ENCODE assay signal across 30 mouse cellular contexts in the genomic region with DNA sequence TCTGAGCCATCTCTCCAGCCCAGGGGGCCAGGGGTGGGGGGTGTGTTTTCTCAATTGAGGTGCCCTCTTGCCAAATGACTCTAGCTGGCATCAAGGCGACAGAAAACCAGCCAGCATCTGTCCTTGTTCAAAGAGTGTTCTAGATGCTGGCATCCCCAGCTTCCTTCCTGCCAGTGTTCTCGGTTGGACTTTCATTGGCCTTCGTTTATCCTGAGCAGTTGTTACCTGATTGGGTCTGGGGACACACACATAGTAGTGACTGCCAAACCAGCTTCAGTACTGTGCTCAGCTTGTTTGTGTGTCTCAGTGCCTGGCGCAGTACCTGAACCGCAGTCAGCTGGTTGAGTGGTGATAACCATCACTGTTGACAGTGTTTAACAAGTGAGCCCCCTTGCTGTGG. TPM values are rescaled to one million over a fixed set of nuclear protein-coding genes. Genes with fewer than 3 reads are reported as not detected.
DNase-seq lines count a peak whose midpoint lies in the region; ATAC-seq and TF ChIP-seq lines count a peak whose summit lies in the region.
"Had no signal": no experiment of that assay in that cellular context is flagged by ENCODE, and none has a peak within 500 bp of the region (broad histone marks: within the 10 kb centered on the region; RNA-seq: fewer than 3 reads in every experiment).

No protein-coding gene starts in this region.

- 0 out of 2 replicates have a peak, but pooled peaks have one; percentile 2 for ATAC-seq in hindbrain, postnatal 0 days
- ATAC-seq in hindbrain, embryonic 12.5 days (ENCODE audit: low FRiP score) = no peak
- ATAC-seq in midbrain, embryonic 11.5 days (ENCODE audit: low FRiP score) = no peak
- ATAC-seq: activated CD4-positive, CD25-positive, alpha-beta regulatory T cell, adult 4 months; forebrain, embryonic 14.5 days; hindbrain, embryonic 16.5 days; intestine, embryonic 16.5 days; midbrain, embryonic 15.5 days had no signal

- no peaks in the 10 kb centered on the region for H3K4me1 ChIP-seq in hindbrain, postnatal 0 days (ENCODE audit: insufficient read depth, low read length)
- H3K4me1 ChIP-seq in hindbrain, embryonic 12.5 days = 0 out of 2 replicates have a peak, but pooled peaks cover 3% of the 10 kb centered on the region
- H3K4me1 ChIP-seq in midbrain, embryonic 11.5 days (ENCODE audit: control insufficient read depth, insufficient read depth, low read length) = no peaks in the 10 kb centered on the region
- H3K4me1 ChIP-seq in midbrain, embryonic 10.5 days = peaks cover 15% of the 10 kb centered on the region; the same call in 1 of the 2 replicates
- H3K4me1 ChIP-seq: midbrain, embryonic 15.5 days; neural tube, embryonic 12.5 days had no signal

- H3K4me2 ChIP-seq in hindbrain, postnatal 0 days (ENCODE audit: low read depth, low read length) = no peak overlapping the region
- no peak overlapping the region for H3K4me2 ChIP-seq in hindbrain, embryonic 12.5 days (replicated peaks)
- no peak overlapping the region for H3K4me2 ChIP-seq in midbrain, embryonic 11.5 days
- H3K4me2 ChIP-seq: embryonic facial prominence, embryonic 15.5 days; liver, embryonic 12.5 days; lung, embryonic 14.5 days; midbrain, embryonic 15.5 days; neural tube, embryonic 12.5 days had no signal

- 83% methylated on average over 5 of the region's 5 CpGs for WGBS in hindbrain, postnatal 0 days
- 89% methylated on average over 5 of the region's 5 CpGs for WGBS in hindbrain, embryonic 12.5 days
- 88% methylated on average over 5 of the region's 5 CpGs for WGBS in midbrain, embryonic 11.5 days
- WGBS in midbrain, embryonic 10.5 days = 95% methylated on average over 5 of the region's 5 CpGs

- no peaks in the 10 kb centered on the region for H3K9me3 ChIP-seq in hindbrain, postnatal 0 days (ENCODE audit: low read length)
- no peaks in the 10 kb centered on the region for H3K9me3 ChIP-seq in hindbrain, embryonic 12.5 days (replicated peaks)
- no peaks in the 10 kb centered on the region for H3K9me3 ChIP-seq in midbrain, embryonic 11.5 days (ENCODE audit: control insufficient read depth, low read length)
- H3K9me3 ChIP-seq in midbrain, embryonic 10.5 days (replicated peaks) = no peaks in the 10 kb centered on the region
- H3K9me3 ChIP-seq: embryonic facial prominence, embryonic 15.5 days; liver, embryonic 12.5 days; megakaryocyte, embryonic 14.5 days; midbrain, embryonic 15.5 days; neural tube, embryonic 12.5 days had no signal

- DNase-seq in adrenal gland, postnatal 14 days = peak; percentile 35
- DNase-seq in adrenal gland, adult 8-10 months = no peak
- DNase-seq in hindbrain, postnatal 0 days (ENCODE audit: low spot score) = no peak
- peak; percentile 44 for DNase-seq in midbrain, embryonic 11.5 days (ENCODE audit: low spot score, missing footprints)
- DNase-seq in midbrain, embryonic 10.5 days (ENCODE audit: low spot score) = no peak
- DNase-seq in frontal cortex, postnatal 36 days (ENCODE audit: low spot score in 2 of 2) = no peak
- no peak for DNase-seq in layer of hippocampus, adult 2 months (ENCODE audit: low spot score in 2 of 2)
- DNase-seq: adrenal gland, postnatal 10 days; cerebellum, adult 8-10 months; cerebellum, postnatal 36 days; layer of hippocampus, postnatal 36 days; right cerebral cortex, postnatal 14 days; spleen, adult 18-20 months; thymus, postnatal 14 days had no signal

- no peaks in the 10 kb centered on the region for H3K36me3 ChIP-seq in hindbrain, postnatal 0 days (ENCODE audit: insufficient read depth, low read length)
- no peaks in the 10 kb centered on the region for H3K36me3 ChIP-seq in hindbrain, embryonic 12.5 days
- H3K36me3 ChIP-seq in midbrain, embryonic 11.5 days (ENCODE audit: control insufficient read depth, insufficient read depth, low read length) = no peaks in the 10 kb centered on the region
- no peaks in the 10 kb centered on the region for H3K36me3 ChIP-seq in midbrain, embryonic 10.5 days
- H3K36me3 ChIP-seq: embryonic facial prominence, embryonic 15.5 days; liver, embryonic 12.5 days; midbrain, embryonic 15.5 days; neural tube, embryonic 12.5 days had no signal

- no peaks in the 10 kb centered on the region for H3K27me3 ChIP-seq in hindbrain, postnatal 0 days (ENCODE audit: insufficient read depth, low read length)
- H3K27me3 ChIP-seq in hindbrain, embryonic 12.5 days = peaks cover 7% of the 10 kb centered on the region
- H3K27me3 ChIP-seq in midbrain, embryonic 11.5 days (ENCODE audit: control insufficient read depth, insufficient read depth, low read length) = peaks cover 2% of the 10 kb centered on the region; the same call in 1 of the 2 replicates
- H3K27me3 ChIP-seq in midbrain, embryonic 10.5 days (ENCODE audit: low read depth, poor library complexity, severe bottlenecking) = peaks cover 16% of the 10 kb centered on the region

- no peak overlapping the region for H3K4me3 ChIP-seq in hindbrain, postnatal 0 days (ENCODE audit: low read length)
- H3K4me3 ChIP-seq in hindbrain, embryonic 12.5 days = no peak overlapping the region
- no peak overlapping the region for H3K4me3 ChIP-seq in midbrain, embryonic 11.5 days (ENCODE audit: low read depth, low read length)
- no peak overlapping the region for H3K4me3 ChIP-seq in midbrain, embryonic 10.5 days
- H3K4me3 ChIP-seq in layer of hippocampus, adult 2 months = no peak overlapping the region
- H3K4me3 ChIP-seq: embryonic facial prominence, embryonic 15.5 days; liver, embryonic 12.5 days; megakaryocyte, embryonic 14.5 days; midbrain, embryonic 15.5 days; neural tube, embryonic 12.5 days had no signal

- TF ChIP-seq CTCF in hindbrain, postnatal 0 days (IDR thresholded peaks at IDR 0.05; ENCODE audit: low read depth) = no peak
- TF ChIP-seq CTCF in layer of hippocampus, adult 2 months (conservative IDR thresholded peaks at IDR 0.05) = no peak

- H3K9ac ChIP-seq in hindbrain, postnatal 0 days (replicated peaks; ENCODE audit: low read length) = no peak overlapping the region
- no peak overlapping the region for H3K9ac ChIP-seq in hindbrain, embryonic 12.5 days
- no peak overlapping the region for H3K9ac ChIP-seq in midbrain, embryonic 11.5 days (ENCODE audit: low read length)
- H3K9ac ChIP-seq: embryonic facial prominence, embryonic 15.5 days; liver, embryonic 12.5 days; lung, embryonic 14.5 days; midbrain, embryonic 15.5 days; neural tube, embryonic 12.5 days had no signal

- no peak overlapping the region for H3K27ac ChIP-seq in hindbrain, postnatal 0 days
- H3K27ac ChIP-seq in hindbrain, embryonic 12.5 days = no peak overlapping the region
- no peak overlapping the region for H3K27ac ChIP-seq in midbrain, embryonic 11.5 days (ENCODE audit: low read depth, low read length)
- H3K27ac ChIP-seq in midbrain, embryonic 10.5 days (replicated peaks) = no peak overlapping the region
- H3K27ac ChIP-seq in layer of hippocampus, adult 2 months = no peak overlapping the region
- H3K27ac ChIP-seq: embryonic facial prominence, embryonic 15.5 days; liver, embryonic 12.5 days; midbrain, embryonic 15.5 days; neural tube, embryonic 12.5 days had no signal

RNA-seq across cellular contexts. Expression of gene Cxcl10, which starts 37.4 kb away (rescaled TPM):
- 0.52 and 3.2 TPM in 2 replicates for total RNA-seq in adrenal gland, postnatal 14 days (2021)
- 1 to 10 TPM in 2 of 4 experiments, under 1 TPM in 2; 0.35 to 2.1 (median 1.1) TPM for total RNA-seq in adrenal gland, adult 8-10 months (2022)
- not detected in 2 replicates for total RNA-seq in hindbrain, postnatal 0 days (2014; rRNA removed)
- 0.54 and 0.80 TPM in 2 replicates for polyA plus RNA-seq in hindbrain, postnatal 0 days (2015; fragmentation: Nextera tagmentation; extraction: Ambion mirVana)
- 0.26 and 0.50 TPM in 2 replicates for polyA plus RNA-seq in hindbrain, embryonic 12.5 days (2016; fragmentation: Nextera tagmentation; extraction: Ambion mirVana)
- polyA plus RNA-seq in midbrain, embryonic 11.5 days (2014; fragmentation: Nextera tagmentation; extraction: Ambion mirVana) = 0.33 and 0.54 TPM in 2 replicates
- polyA plus RNA-seq in midbrain, embryonic 10.5 days (2016; fragmentation: Nextera tagmentation; extraction: Ambion mirVana) = 0.17 and 0.36 TPM in 2 replicates
- not detected for total RNA-seq in layer of hippocampus, adult 2 months (2021)
- total RNA-seq: layer of hippocampus, adult 18-20 months; layer of hippocampus, postnatal 36 days; left cerebral cortex, postnatal 10 days had no signal
- polyA plus RNA-seq: lung, embryonic 14.5 days had no signal

RNA-seq across cellular contexts. Expression of gene Nup54, which starts 48.9 kb away (rescaled TPM):
- total RNA-seq in adrenal gland, postnatal 14 days (2021) = 37.2 and 42.1 TPM in 2 replicates
- 10 to 100 TPM; 23.5 to 36.6 (median 26.6) TPM for total RNA-seq in adrenal gland, adult 8-10 months (2022)
- total RNA-seq in hindbrain, postnatal 0 days (2014; rRNA removed) = 72.6 and 90.2 TPM in 2 replicates
- polyA plus RNA-seq in hindbrain, postnatal 0 days (2015; fragmentation: Nextera tagmentation; extraction: Ambion mirVana) = 41.3 and 42.3 TPM in 2 replicates
- 46.2 and 59.8 TPM in 2 replicates for polyA plus RNA-seq in hindbrain, embryonic 12.5 days (2016; fragmentation: Nextera tagmentation; extraction: Ambion mirVana)
- polyA plus RNA-seq in midbrain, embryonic 11.5 days (2014; fragmentation: Nextera tagmentation; extraction: Ambion mirVana) = 65.6 and 67.1 TPM in 2 replicates
- polyA plus RNA-seq in midbrain, embryonic 10.5 days (2016; fragmentation: Nextera tagmentation; extraction: Ambion mirVana) = 63.4 and 70.0 TPM in 2 replicates
- 10 to 100 TPM; 32.1 to 32.2 TPM for total RNA-seq in layer of hippocampus, adult 2 months (2021)

RNA-seq across cellular contexts. Expression of gene Art3, which starts 54.5 kb away (rescaled TPM):
- total RNA-seq in adrenal gland, postnatal 14 days (2021) = 91.5 and 131 TPM in 2 replicates
- 10 to 100 TPM; 38.9 to 87.1 (median 64.7) TPM for total RNA-seq in adrenal gland, adult 8-10 months (2022)
- total RNA-seq in hindbrain, postnatal 0 days (2014; rRNA removed) = 1.8 and 4.1 TPM in 2 replicates
- polyA plus RNA-seq in hindbrain, postnatal 0 days (2015; fragmentation: Nextera tagmentation; extraction: Ambion mirVana) = 8.0 and 10.2 TPM in 2 replicates
- 4.5 and 5.0 TPM in 2 replicates for polyA plus RNA-seq in hindbrain, embryonic 12.5 days (2016; fragmentation: Nextera tagmentation; extraction: Ambion mirVana)
- polyA plus RNA-seq in midbrain, embryonic 11.5 days (2014; fragmentation: Nextera tagmentation; extraction: Ambion mirVana) = 0.78 and 2.5 TPM in 2 replicates
- 0.98 and 1.6 TPM in 2 replicates for polyA plus RNA-seq in midbrain, embryonic 10.5 days (2016; fragmentation: Nextera tagmentation; extraction: Ambion mirVana)
- total RNA-seq in layer of hippocampus, adult 2 months (2021) = 1 to 10 TPM; 3.7 to 4.8 TPM
- total RNA-seq: hematopoietic stem cell, adult 5-6 weeks had no signal

RNA-seq across cellular contexts. Expression of gene Cxcl9, which starts 58.2 kb away (rescaled TPM):
- total RNA-seq in adrenal gland, postnatal 14 days (2021) = 1.0 and 2.1 TPM in 2 replicates
- 1 to 10 TPM in 2 of 4 experiments, under 1 TPM in 2; 0.65 to 6.8 (median 1.1) TPM for total RNA-seq in adrenal gland, adult 8-10 months (2022)
- not detected in 2 replicates for total RNA-seq in hindbrain, postnatal 0 days (2014; rRNA removed)
- polyA plus RNA-seq in hindbrain, postnatal 0 days (2015; fragmentation: Nextera tagmentation; extraction: Ambion mirVana) = not detected in 2 replicates
- polyA plus RNA-seq in hindbrain, embryonic 12.5 days (2016; fragmentation: Nextera tagmentation; extraction: Ambion mirVana) = not detected in 2 replicates
- not detected in 2 replicates for polyA plus RNA-seq in midbrain, embryonic 11.5 days (2014; fragmentation: Nextera tagmentation; extraction: Ambion mirVana)
- polyA plus RNA-seq in midbrain, embryonic 10.5 days (2016; fragmentation: Nextera tagmentation; extraction: Ambion mirVana) = not detected in 2 replicates
- total RNA-seq in layer of hippocampus, adult 2 months (2021) = not detected
- total RNA-seq: layer of hippocampus, adult 18-20 months; layer of hippocampus, postnatal 36 days; left cerebral cortex, postnatal 10 days had no signal
- polyA plus RNA-seq: forebrain, embryonic 14.5 days; hindbrain, embryonic 16.5 days; intestine, embryonic 16.5 days; limb, embryonic 11.5 days; liver, embryonic 12.5 days; lung, embryonic 14.5 days; midbrain, embryonic 15.5 days; neural tube, embryonic 12.5 days; stomach, embryonic 14.5 days had no signal

Comparison
In these comparisons a context has a peak if more than half of its experiments do, and no peak if none do; other contexts are left out.
1. DNase-seq: peak in adrenal gland, postnatal 14 days (single experiment) and midbrain, embryonic 11.5 days (single experiment); none in adrenal gland, adult 8-10 months (single experiment), hindbrain, postnatal 0 days (single experiment), midbrain, embryonic 10.5 days (single experiment), frontal cortex, postnatal 36 days (0 of 2) and layer of hippocampus, adult 2 months (0 of 2).